Mouse (Mus musculus) gastrocnemius, postnatal 36 days (tissue): ENCODE measurements at regions not wholly inside any gene's neighbourhood (a gene's known extent, or its start where the extent isn't known, plus 50 kb on each side); places are given as distances from the start of the nearest gene placed in this dataset.

Source experiments
- DNase-seq, 2 experiments: peaks; one replicate each; pipeline ENCODE4 v3.0.0; 2022
- intact Hi-C: fragments of 180-260 bp; cut with DNase I; formaldehyde crosslinking; loops from one replicate; pipeline ENCODE4 v1.15.1; 2025

- no peak for DNase-seq
- intact Hi-C loops = no loop called here
Observed at GRCm38 (mm10) chr13:71507956-71508401, 455.5 kb downstream of the Irx1 start.

DNA sequence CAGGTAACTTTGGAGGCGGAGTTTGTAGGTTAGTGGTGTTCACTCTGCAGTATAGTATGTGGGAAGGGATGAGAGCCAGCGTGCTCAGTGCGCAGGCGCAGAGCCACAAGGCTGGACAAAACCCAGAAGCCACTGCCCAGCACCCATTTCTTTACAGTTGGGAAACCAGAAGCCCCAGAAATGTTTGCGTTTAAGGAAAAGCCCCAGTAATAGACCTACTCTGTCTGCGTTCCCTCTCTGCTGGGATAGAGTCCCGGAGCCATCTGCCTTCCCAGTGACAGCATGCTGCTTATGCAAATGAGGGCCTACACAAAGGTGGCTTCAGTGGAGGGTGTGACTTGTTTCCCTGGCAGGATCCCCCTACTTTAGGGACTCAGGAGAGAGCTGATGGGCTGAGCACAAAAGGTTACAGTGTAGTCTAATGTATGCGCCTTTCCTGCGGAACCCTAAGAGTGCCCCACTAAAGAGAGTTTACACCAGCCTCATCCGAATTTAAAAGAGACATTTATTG lies 456.0 kb downstream of the Irx1 start:
- DNase-seq = no peak

DNA sequence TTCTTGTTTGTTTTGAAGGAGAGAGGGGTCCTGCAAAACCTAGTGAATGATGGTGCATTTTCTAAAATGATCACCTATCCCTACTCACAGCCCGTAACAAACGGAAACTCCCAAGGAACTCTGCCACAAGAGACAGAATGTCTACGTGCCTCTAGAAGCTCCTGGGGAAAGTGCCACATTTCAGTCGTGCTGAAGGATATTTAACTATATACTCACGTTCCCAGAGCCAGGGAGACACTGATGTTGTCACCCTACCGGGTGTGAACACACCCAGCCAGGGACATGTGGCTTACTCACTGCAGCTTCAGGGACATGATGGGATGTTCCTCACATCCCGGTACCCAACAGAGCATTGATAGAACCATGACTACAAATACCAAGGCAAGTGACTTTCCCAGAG lies 456.7 kb downstream of the Irx1 start:
- DNase-seq = no peak
- intact Hi-C loops = no loop called here

More for the DNA sequence above, 456.0 kb downstream of the Irx1 start:
- intact Hi-C loops = no loop called here

- intact Hi-C loops = no loop called here
- no peak for DNase-seq
Observed at GRCm38 (mm10) chr13:71489773-71490172, 473.8 kb downstream of the Irx1 start.

GRCm38 (mm10) chr13:71481205-71481604 lies 482.3 kb downstream of the Irx1 start:
- intact Hi-C loops = no loop called here

DNA sequence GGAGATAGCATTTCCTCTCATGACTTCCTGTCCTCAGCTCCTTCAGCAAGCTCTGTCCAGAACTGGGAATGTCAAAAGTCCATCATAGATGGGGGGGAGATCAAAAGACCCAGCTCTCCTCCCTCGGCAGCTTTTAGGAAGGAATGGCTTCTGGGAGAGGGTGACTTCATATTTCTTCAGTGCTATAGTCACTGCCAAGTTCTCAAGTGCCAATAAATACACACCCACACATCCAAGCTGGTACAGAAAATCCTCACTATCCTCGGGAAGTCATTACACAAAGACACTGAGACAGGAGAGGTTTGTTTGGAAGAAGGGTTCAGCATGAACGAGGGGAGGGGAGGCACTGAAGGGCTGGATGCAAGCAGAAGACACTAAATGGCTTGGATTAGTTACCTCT lies 502.0 kb downstream of the Irx1 start:
- DNase-seq = no peak
- intact Hi-C loops = no loop called here

More at GRCm38 (mm10) chr13:71481205-71481604, 482.3 kb downstream of the Irx1 start:
- DNase-seq = no peak

- intact Hi-C loops = no loop called here
- no peak for DNase-seq
Observed at GRCm38 (mm10) chr13:71460607-71461006, 502.9 kb downstream of the Irx1 start.

GRCm38 (mm10) chr13:71460097-71460496 lies 503.4 kb downstream of the Irx1 start:
- no peak for DNase-seq
- intact Hi-C loops = no loop called here

DNA sequence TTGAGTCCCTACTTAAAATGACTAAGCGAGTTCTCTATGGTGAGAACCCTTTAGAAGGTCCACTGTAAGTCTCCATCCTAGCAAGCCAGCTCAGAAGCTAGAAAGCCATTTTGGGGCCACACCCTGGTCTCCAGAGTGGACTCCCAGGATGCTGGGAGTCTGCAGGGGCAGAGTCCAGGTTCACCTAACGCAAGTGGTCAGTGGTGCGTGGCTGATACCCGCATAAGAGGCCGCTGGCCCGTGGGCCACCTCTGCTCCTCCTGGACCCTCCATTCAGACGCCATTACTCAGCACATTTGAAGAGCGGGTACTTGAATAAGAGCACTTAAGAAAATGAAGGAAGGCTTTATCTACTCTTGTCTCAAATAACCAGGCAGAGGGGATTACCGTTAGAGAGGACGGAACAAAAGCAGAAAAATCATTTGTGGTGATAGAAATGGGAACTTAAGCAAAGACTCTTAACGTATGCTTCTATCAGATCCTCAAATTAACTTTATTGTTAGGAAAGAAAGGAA lies 504.4 kb downstream of the Irx1 start:
- DNase-seq = no peak
- intact Hi-C loops = loop anchor here (10.0 kb wide), 1 partner anchor 486 kb away; no protein-coding TSS in a partner anchor

DNA sequence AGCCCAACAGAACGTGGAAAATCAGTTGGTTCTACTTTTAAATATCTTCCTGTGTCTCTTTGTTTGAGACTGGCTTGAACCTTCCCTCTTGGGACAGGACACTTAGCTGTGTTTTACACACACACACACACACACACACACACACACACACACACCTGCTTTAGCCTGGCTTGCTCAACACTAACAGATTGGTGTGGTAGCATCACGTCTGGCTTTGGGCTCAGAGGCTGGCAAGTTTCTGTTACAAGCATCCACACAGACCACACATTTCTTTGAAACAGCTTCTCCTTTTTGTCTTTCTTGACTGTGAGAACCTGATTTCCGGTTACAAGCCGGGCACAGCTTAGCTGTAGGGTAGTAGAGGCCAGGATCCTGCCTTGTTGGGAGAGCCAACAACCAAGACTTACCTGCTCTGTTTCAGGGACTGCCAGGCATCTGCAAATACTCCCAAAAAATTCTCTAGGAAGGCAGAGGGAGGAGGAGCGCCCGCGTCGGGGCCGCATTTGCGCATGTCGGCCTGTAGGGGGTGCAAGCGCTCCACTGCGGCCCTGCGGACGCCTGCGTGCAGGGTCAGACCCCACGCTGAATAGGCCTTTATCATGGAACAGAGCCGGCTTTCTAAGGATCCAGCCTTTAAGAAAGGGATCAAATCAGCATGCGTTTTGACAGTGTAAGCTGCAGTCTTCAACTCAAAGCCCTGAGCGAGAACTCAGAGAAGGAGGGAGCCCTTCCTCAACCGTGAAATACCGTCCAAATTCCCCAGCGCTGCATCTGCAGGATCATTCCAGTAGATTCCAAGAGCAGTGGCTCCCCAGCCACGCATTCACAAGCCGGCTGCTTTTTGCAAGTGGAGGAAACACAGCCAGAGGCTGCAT lies 505.2 kb downstream of the Irx1 start:
- intact Hi-C loops = loop anchor here (10.0 kb wide), 1 partner anchor 487 kb away; no protein-coding TSS in a partner anchor
- DNase-seq = peak; percentile 24 to 46

- no peak for DNase-seq
- intact Hi-C loops = loop anchor here (10.0 kb wide), 1 partner anchor 487 kb away; no protein-coding TSS in a partner anchor
Observed at GRCm38 (mm10) chr13:71457550-71457949, 506.0 kb downstream of the Irx1 start.

- intact Hi-C loops = loop anchor here (10.0 kb wide), 1 partner anchor 493 kb away; no protein-coding TSS in a partner anchor
Observed at GRCm38 (mm10) chr13:71452258-71452657, 511.3 kb downstream of the Irx1 start.

GRCm38 (mm10) chr13:71437601-71438099 lies 525.9 kb downstream of the Irx1 start:
- no peak for DNase-seq
- intact Hi-C loops = no loop called here

More at GRCm38 (mm10) chr13:71452258-71452657, 511.3 kb downstream of the Irx1 start:
- no peak for DNase-seq

GRCm38 (mm10) chr13:71403654-71404560 lies 559.6 kb downstream of the Irx1 start:
- intact Hi-C loops = no loop called here
- no peak for DNase-seq

GRCm38 (mm10) chr13:71393716-71394309 lies 552.2 kb upstream of the Adamts16 start:
- intact Hi-C loops = no loop called here

DNA sequence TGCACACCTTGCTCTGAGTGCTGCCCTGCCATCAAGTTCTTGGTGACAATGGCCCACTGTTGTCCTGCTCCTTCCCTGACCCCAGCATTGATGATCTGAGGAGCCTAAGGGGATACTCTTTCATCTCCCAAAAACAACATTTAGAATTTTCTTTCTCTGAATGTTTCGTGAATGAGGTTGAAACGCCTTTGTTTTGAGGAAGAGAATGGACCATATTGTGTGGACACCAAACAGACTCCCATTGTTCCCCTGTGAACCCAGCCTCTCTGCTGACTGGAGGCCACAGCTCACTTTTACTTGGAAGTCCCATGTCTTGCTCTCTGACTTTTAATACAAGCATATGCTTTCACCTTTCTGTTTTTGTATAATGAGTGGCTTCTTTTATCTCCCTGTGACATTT lies 537.0 kb upstream of the Adamts16 start:
- DNase-seq = no peak
- intact Hi-C loops = no loop called here

More at GRCm38 (mm10) chr13:71393716-71394309, 552.2 kb upstream of the Adamts16 start:
- no peak for DNase-seq

DNA sequence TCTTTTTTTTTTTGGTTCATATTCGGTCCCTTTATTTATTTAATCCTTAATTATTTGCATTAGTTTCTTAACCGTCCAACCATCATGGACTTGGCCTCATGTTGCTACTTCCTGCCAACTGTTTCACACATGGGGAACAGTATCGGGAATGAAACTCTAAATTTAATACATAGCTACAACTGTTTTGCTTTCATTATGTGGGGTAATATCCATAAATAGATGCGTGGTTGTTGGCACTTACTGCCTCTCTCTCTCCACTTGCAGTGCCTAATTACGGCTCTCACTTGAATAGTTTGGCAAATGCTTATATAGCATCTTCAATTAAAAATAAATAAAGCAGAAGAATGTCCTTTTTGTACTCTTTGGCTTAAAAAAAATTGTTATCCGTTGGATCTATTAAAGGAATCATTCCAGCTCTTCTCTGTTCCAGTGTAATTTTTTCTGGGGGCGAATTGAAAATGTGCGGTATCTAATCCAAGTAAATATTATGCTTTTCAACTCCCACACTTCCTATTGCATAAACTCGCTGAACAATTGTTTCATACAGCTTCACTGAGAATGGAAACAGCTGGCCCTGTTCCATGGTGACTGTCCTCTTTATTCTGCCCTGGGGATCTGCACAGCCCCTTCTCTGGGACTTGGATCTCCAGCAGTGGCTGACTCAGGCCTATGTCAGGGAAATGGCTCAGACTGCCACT lies 534.4 kb upstream of the Adamts16 start:
- DNase-seq = peak in 1 of 2 experiments; percentile 12
- intact Hi-C loops = no loop called here

DNA sequence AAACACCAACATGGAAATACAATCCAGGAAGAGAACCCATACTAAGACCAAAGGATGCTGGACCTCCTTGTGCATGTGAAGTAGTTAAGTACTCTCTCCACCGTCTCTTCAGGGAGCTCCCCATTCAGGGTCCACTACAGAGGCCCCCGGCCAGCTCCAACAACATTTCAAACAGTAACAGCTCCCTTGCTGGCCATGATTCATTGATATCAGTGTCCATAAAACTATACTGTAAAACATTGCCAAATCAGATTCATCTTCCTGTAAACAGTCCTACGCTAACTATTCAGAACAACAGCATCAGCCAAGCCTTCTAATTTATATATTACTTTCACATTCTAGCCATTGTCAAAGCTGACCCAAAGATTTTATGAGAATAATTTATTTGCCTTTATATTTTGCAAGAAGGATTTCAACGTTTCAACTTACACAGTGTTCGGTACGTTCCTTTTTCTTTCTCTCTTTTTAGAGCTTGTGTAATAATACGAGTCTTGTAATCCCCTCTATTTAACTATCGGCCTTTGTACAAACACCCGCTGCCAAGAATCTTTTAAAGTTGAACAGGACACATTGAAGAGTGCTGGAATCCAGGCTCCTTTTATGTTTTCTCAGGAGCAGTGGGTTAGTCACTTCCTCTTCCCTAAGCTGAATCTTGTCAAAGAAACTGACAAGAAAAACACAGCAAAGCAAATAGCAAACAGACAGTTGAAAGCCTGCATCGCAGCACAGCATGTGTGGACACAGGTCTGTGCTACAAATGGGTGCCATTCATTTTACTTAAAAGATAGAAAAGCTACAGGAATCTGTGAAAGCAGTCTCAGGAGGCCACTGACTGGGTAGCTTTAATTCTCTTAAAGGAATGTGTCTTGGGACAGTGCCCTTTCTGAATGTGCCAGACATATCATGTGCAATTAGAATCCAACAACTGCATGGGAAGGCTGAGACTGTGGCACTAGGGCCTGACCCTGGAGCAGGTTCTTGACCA lies 531.4 kb upstream of the Adamts16 start:
- intact Hi-C loops = no loop called here
- DNase-seq = no peak
